Mouse (Mus musculus) megakaryocyte-erythroid progenitor cell, adult 5 weeks (primary cell): ENCODE results near the gene Ptgdr. TPM values are rescaled to one million over a fixed set of nuclear protein-coding genes. Genes with fewer than 3 reads are reported as not detected.

ENCODE experiments used
- polyA plus RNA-seq: library from polyadenylated mRNA; stranded (reverse); fragments of >175 nt; gene quantifications from 2 replicates; pipeline ENCODE4 v1.2.3, GENCODE M21; 2012

Gene Ptgdr
- polyA plus RNA-seq, result not detected in 2 replicates

GRCm38 (mm10) chr14:44858868-44859613 is at the start of gene Ptgdr:
TSS of gene Ptgdr (minus strand) at chr14:44859375.

Other genes with a start within 250 kb of the Ptgdr start
- gene Gm5624, start 231.4 kb downstream of the Ptgdr start, polyA plus RNA-seq, result not detected in 2 replicates
- not detected in 2 replicates for gene Gm8257, start 152.9 kb downstream of the Ptgdr start, polyA plus RNA-seq
- not detected in 2 replicates for gene Gm8267, start 109.0 kb downstream of the Ptgdr start, polyA plus RNA-seq
- gene Ptger2, start 128.8 kb upstream of the Ptgdr start, polyA plus RNA-seq, result 1.0 and 1.2 TPM in 2 replicates